Mouse (Mus musculus) adrenal gland, adult 8-10 months (tissue): ENCODE measurements around the gene Tgif2lx1. TPM values are rescaled to one million over a fixed set of nuclear protein-coding genes. Genes with fewer than 3 reads are reported as not detected.
"Not testable (repeated sequence)": the region's sequence is repeated elsewhere in the genome, so short reads cannot be mapped to it uniquely, and the experiment has no call there.

Experiments used
- DNase-seq: peaks from one replicate; pipeline ENCODE4 v3.0.0; 2022
- total RNA-seq, 4 experiments: library from RNA; stranded (reverse); gene quantifications; 2 replicates each; pipeline ENCODE4 v1.2.4; 2022

Gene Tgif2lx1
- total RNA-seq = not detected

- not testable (repeated sequence) for DNase-seq
Measured at GRCm38 (mm10) chrX:118480637-118481036, at the start of gene Tgif2lx1. TSS of gene Tgif2lx1 (minus strand) at chrX:118480737.

Other genes starting within 250 kb of the Tgif2lx1 start
- not detected for gene Tgif2lx2, start 53.5 kb downstream of the Tgif2lx1 start, total RNA-seq